Mouse (Mus musculus): ENCODE measurements at regions not wholly inside any gene's neighbourhood (a gene's known extent, or its start where the extent isn't known, plus 50 kb on each side); places are given as distances from the start of the nearest gene placed in this dataset.
A peak's percentile ranks its signal among the peaks of the same experiment; 100 is the strongest.

GRCm38 (mm10) chr8:117890211-117890610 is 88.5 kb upstream of the Mphosph6 start:
- DNase-seq, result no peak

GRCm38 (mm10) chr8:117881414-117881973 is 79.8 kb upstream of the Mphosph6 start:
- DNase-seq, result no peak

GRCm38 (mm10) chr8:117880279-117880975 is 78.7 kb upstream of the Mphosph6 start:
- no peak for DNase-seq

GRCm38 (mm10) chr8:117873611-117874010 is 71.9 kb upstream of the Mphosph6 start:
- DNase-seq, result no peak

GRCm38 (mm10) chr8:117867138-117867537 is 65.4 kb upstream of the Mphosph6 start:
- no peak for DNase-seq

GRCm38 (mm10) chr8:117865014-117865413 is 63.3 kb upstream of the Mphosph6 start:
- DNase-seq, result no peak

GRCm38 (mm10) chr8:117863837-117864236 is 62.1 kb upstream of the Mphosph6 start:
- DNase-seq, result peak; percentile 81

- no peak for DNase-seq
Measured at GRCm38 (mm10) chr8:117862318-117862717, 60.6 kb upstream of the Mphosph6 start.

GRCm38 (mm10) chr8:117859734-117860133 is 58.0 kb upstream of the Mphosph6 start:
- no peak for DNase-seq

- DNase-seq, result no peak
Measured at GRCm38 (mm10) chr8:117859095-117859494, 57.4 kb upstream of the Mphosph6 start.

- DNase-seq, result no peak
Measured at GRCm38 (mm10) chr8:117856121-117856520, 54.4 kb upstream of the Mphosph6 start.

- no peak for DNase-seq
Measured at GRCm38 (mm10) chr8:117854942-117855491, 53.3 kb upstream of the Mphosph6 start.

GRCm38 (mm10) chr8:117854301-117854700 is 52.6 kb upstream of the Mphosph6 start:
- DNase-seq, result no peak

- no peak for DNase-seq
Measured at GRCm38 (mm10) chr8:117853408-117853807, 51.7 kb upstream of the Mphosph6 start.

- DNase-seq, result no peak
Measured at GRCm38 (mm10) chr8:117852521-117852920, 50.8 kb upstream of the Mphosph6 start.
